Mouse (Mus musculus): Measurements from ENCODE around the gene Msl1. TPM values are rescaled to one million over a fixed set of nuclear protein-coding genes. Genes with fewer than 3 reads are reported as not detected.

Msl1 gene
- polyA plus RNA-seq, 1 experiment: 38.5 TPM

DNA sequence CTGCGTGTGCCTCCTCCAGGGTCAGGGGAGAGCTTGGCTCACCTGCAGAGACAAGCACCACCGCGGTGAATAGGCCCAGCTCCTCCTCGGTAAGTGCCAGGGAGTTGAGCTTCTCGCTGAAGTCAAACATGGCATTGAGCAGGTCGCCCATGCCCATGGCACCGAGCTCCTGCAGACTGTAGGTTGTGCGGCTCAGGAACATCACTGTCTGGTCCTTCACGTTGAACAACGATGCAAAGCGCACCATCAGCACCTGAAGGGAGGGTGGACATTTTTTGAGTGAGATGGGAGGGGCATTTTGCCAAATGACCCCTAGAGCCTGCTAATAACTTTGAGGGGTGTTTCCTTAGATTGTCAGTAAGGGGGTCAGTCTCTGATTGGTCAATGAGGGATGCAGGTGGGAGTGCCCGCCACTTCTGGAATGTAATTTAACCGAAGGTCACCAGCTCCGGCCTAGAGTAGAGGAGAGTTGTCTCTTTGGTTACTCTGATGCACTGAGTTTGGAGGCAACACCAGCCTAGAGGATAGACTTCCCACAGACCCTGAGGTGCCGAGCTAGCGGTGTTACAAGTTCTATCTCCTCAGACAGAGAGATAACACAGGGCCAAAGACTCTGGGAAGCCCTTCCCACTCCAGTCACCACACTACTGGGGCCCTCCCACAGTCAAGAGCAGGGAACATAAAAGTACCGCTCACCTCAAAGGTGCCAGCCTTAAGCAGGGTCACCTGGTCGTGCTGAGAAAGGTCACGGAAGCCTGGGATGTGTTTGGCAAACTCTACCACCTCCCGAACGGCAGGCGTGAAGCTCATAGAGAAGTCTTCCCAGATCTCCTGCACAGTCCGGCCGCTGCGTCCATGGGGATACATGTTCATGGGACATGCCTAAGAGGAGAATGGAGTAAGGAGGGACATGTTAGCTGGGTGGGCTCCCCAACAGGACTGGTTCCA is 26.0 kb upstream of the Msl1 start:
- WGBS: 72% methylated on average over 25 of the region's 25 CpGs
- Histone ChIP-seq H3K4me1 (ENCODE audit: control insufficient read depth, insufficient read depth, insufficient read length, low read length) (peaks cover 10% of the 10 kb centered on the region), H3K36me3 (ENCODE audit: control insufficient read depth, insufficient read depth, low read length) (peaks cover 67% of the 10 kb centered on the region), H3K27me3 (ENCODE audit: control insufficient read depth, insufficient read depth, low read length) (no peaks in the 10 kb centered on the region), H3K27ac (ENCODE audit: insufficient read depth, low read depth, low read length) (0 out of 2 replicates have a peak overlapping the region, but pooled peaks have one; percentile 7), H3K4me3 (ENCODE audit: low read depth, low read length) (no peak overlapping the region)
- TF ChIP-seq POLR2A (IDR thresholded peaks at IDR 0.05; ENCODE audit: low read depth, low read length) (no peak), CTCF (IDR thresholded peaks at IDR 0.05; ENCODE audit: extremely low read depth, insufficient read length, insufficient replicate concordance, low read depth, low read length) (no peak)

DNA sequence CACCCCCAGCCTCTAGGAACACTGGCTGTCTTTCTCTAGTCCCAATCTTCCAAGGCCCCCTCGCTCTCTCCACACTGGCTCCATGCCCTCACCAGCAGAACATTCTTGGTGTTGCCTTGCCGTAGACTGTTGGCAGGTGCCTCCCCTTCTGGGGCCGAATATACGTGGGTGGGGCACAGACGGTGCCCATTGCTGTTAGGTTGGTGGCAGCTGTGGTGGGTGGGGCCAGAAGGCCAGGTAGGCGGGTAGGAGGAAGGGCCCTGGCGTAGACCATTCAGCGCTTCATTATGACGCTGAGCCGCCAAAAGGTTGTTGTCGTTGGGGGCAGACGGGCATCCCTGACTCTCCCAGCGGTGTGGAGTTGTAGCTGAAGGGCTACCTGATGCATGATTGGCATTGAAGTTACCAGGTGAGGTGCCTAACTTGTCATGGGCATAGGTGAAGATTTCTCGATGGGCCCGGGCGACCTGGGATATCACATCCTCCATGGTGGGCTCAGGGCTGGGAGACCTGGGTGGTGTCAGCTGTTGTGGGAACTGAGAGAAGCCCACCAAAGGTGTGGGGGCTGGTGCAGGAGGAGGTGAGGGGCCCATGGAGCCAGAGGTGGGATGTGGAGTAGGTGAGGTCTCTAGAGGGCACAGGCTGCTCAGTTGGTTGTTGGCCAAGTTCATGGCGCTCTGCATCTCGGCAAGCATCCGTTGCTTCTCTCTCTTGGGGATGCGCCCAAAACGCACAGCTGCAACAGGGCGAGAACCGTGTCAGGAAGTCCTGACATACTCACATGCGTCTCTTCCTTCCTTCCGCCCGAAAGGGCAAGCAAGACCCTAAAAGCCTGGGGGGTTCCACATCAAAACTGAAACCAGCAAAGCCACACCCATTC is 25.0 kb upstream of the Msl1 start:
- peaks cover 10% of the 10 kb centered on the region for H3K4me1 ChIP-seq (ENCODE audit: control insufficient read depth, insufficient read depth, insufficient read length, low read length)
- H3K36me3 ChIP-seq (ENCODE audit: control insufficient read depth, insufficient read depth, low read length): peaks cover 57% of the 10 kb centered on the region
- H3K27me3 ChIP-seq (ENCODE audit: control insufficient read depth, insufficient read depth, low read length): no peaks in the 10 kb centered on the region
- H3K4me3 ChIP-seq (ENCODE audit: low read depth, low read length): peak overlapping the region; percentile 11
- H3K27ac ChIP-seq (ENCODE audit: insufficient read depth, low read depth, low read length): 0 out of 2 replicates have a peak overlapping the region, but pooled peaks have one; percentile 7
- no peak for TF ChIP-seq CTCF (IDR thresholded peaks at IDR 0.05; ENCODE audit: extremely low read depth, insufficient read length, insufficient replicate concordance, low read depth, low read length)
- no peak; the same call in 1 of the 2 replicates for TF ChIP-seq POLR2A (IDR thresholded peaks at IDR 0.05; ENCODE audit: low read depth, low read length)
- WGBS: 53% methylated on average over 26 of the region's 26 CpGs

DNA sequence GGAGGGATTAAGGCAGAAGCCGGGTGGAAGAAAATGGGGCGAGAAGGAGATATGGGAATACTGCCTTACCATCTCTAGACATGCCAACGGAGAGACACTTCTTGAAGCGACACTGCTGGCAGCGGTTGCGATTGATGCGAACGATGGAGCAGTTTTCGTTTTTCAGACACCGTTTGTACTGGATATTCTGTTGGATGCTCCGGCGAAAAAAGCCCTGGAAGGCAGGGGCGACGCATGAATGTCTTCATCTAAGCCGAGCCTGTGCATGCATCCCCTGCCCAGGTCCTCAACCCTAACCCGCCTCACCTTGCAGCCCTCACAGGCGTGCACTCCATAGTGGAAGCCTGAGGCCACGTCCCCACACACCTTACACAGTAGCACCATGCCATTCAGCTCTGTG is 24.2 kb upstream of the Msl1 start:
- H3K36me3 ChIP-seq (ENCODE audit: control insufficient read depth, insufficient read depth, low read length): peaks cover 54% of the 10 kb centered on the region
- TF ChIP-seq CTCF (IDR thresholded peaks at IDR 0.05; ENCODE audit: extremely low read depth, insufficient read length, insufficient replicate concordance, low read depth, low read length): no peak
- TF ChIP-seq POLR2A (IDR thresholded peaks at IDR 0.05; ENCODE audit: low read depth, low read length): no peak
- WGBS: 92% methylated on average over 18 of the region's 18 CpGs
- H3K27ac ChIP-seq (ENCODE audit: insufficient read depth, low read depth, low read length): no peak overlapping the region
- no peaks in the 10 kb centered on the region for H3K27me3 ChIP-seq (ENCODE audit: control insufficient read depth, insufficient read depth, low read length)
- peaks cover 15% of the 10 kb centered on the region for H3K4me1 ChIP-seq (ENCODE audit: control insufficient read depth, insufficient read depth, insufficient read length, low read length)
- H3K4me3 ChIP-seq (ENCODE audit: low read depth, low read length): no peak overlapping the region

DNA sequence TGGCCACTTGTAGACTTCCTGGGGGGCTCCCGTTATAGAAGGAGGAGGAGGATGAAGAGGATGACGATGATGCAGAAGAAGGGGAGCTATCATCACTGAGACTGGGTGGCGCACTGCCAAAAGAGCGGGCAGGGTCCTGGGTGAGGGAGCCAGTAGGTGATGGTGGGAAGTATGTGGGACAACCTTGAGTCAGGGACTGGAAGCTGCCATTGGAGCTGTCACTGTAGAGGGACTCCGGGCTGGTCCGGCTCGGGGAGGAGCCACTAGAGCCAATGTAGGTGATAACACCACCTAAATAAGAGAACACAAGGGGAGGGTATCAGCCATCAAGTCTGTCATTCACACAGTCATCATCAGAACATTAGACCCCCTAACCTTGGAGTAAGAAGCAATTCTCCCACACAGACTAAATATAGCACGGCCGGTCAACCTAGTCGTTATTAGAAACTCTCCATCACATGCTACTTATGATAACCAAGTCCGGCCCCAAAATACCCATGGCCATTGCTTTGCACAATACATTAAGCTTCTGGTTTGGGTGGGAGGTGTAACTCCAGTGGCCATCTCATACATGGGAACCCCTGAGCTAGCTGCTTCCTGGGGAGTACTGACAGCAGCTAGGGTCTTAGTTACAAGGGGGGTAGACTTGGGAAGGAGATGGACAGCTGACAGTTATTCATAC is 23.3 kb upstream of the Msl1 start:
- H3K4me1 ChIP-seq (ENCODE audit: control insufficient read depth, insufficient read depth, insufficient read length, low read length): peaks cover 23% of the 10 kb centered on the region
- H3K27me3 ChIP-seq (ENCODE audit: control insufficient read depth, insufficient read depth, low read length): no peaks in the 10 kb centered on the region
- TF ChIP-seq CTCF (IDR thresholded peaks at IDR 0.05; ENCODE audit: extremely low read depth, insufficient read length, insufficient replicate concordance, low read depth, low read length) (no peak), POLR2A (IDR thresholded peaks at IDR 0.05; ENCODE audit: low read depth, low read length) (no peak)
- 68% methylated on average over 11 of the region's 11 CpGs for WGBS
- H3K27ac ChIP-seq (ENCODE audit: insufficient read depth, low read depth, low read length): peak overlapping the region; percentile 97
- H3K4me3 ChIP-seq (ENCODE audit: low read depth, low read length): peak overlapping the region; percentile 66
- peaks cover 54% of the 10 kb centered on the region for H3K36me3 ChIP-seq (ENCODE audit: control insufficient read depth, insufficient read depth, low read length)

DNA sequence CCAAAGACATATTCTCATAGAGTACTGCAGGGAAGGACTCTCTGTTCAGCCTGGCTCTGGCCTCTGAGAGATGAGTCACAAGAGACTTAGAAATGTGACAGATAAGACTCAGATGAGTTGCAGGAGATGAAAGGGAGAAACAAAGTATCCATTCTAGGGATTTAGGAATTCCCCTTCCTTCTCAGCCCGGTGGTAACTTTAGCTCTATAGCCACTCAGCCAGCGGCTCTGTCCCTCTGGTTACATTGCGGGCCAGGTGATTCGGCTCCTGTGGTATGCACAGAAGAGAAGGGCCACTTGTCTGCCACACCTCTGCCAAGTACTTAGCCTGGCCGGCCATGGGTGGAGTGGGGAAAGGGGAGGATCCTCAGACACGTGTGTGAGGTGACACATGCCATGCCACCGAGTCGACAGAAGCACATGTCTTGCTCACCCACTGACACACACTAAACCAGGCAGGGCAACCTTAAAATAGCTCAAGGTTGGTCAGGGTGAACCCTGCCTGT is 22.6 kb upstream of the Msl1 start:
- H3K4me1 ChIP-seq (ENCODE audit: control insufficient read depth, insufficient read depth, insufficient read length, low read length): peaks cover 27% of the 10 kb centered on the region
- peak overlapping the region; percentile 97 for H3K27ac ChIP-seq (ENCODE audit: insufficient read depth, low read depth, low read length)
- peaks cover 49% of the 10 kb centered on the region for H3K36me3 ChIP-seq (ENCODE audit: control insufficient read depth, insufficient read depth, low read length)
- no peaks in the 10 kb centered on the region for H3K27me3 ChIP-seq (ENCODE audit: control insufficient read depth, insufficient read depth, low read length)
- WGBS: 9% methylated on average over 8 of the region's 8 CpGs
- peak; percentile 66; the same call in 1 of the 2 replicates for TF ChIP-seq POLR2A (IDR thresholded peaks at IDR 0.05; ENCODE audit: low read depth, low read length)
- TF ChIP-seq CTCF (IDR thresholded peaks at IDR 0.05; ENCODE audit: extremely low read depth, insufficient read length, insufficient replicate concordance, low read depth, low read length): no peak
- H3K4me3 ChIP-seq (ENCODE audit: low read depth, low read length): peak overlapping the region; percentile 66

DNA sequence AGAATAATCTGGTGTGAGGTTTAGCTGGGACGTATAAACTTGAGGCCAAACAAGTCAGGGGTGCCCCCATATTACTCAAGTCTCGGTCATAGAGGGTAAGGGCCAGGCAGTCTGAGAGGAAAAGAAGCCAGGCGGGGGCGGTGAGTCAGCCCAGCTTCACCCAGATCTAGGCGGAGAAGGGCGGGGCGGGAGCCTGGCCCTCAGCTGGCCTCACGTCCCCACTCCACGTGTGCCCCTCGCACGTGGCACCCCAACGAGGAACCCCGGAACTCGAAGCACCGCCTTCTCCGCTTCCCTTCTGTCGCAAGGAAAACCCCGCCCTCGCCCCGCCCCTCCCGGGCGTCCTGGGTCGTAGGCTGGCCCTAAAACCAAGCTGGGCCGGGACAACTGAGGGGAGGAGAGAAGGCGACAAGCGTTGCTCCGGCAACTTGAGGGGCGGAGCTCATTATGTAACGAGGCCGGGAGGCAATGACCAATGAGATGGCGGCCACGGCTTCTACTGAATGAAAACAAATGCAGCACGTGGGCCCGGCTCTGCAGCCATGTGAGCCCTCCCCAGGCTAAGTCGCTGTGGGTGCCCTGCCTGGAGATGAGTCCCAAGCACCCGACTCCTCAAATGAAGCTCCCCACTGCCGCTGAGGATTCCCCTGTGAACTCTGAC is 21.6 kb upstream of the Msl1 start:
- H3K4me3 ChIP-seq (ENCODE audit: low read depth, low read length): peak overlapping the region; percentile 68
- H3K4me1 ChIP-seq (ENCODE audit: control insufficient read depth, insufficient read depth, insufficient read length, low read length): peaks cover 27% of the 10 kb centered on the region
- peak overlapping the region; percentile 99 for H3K27ac ChIP-seq (ENCODE audit: insufficient read depth, low read depth, low read length)
- H3K36me3 ChIP-seq (ENCODE audit: control insufficient read depth, insufficient read depth, low read length): peaks cover 38% of the 10 kb centered on the region
- no peak for TF ChIP-seq CTCF (IDR thresholded peaks at IDR 0.05; ENCODE audit: extremely low read depth, insufficient read length, insufficient replicate concordance, low read depth, low read length)
- TF ChIP-seq POLR2A (IDR thresholded peaks at IDR 0.05; ENCODE audit: low read depth, low read length): peak; percentile 66; the same call in 1 of the 2 replicates
- WGBS: under 1% methylated on average over 37 of the region's 37 CpGs
- no peaks in the 10 kb centered on the region for H3K27me3 ChIP-seq (ENCODE audit: control insufficient read depth, insufficient read depth, low read length)
